Mouse (Mus musculus) heart, adult 2 months (tissue): ENCODE measurements around the gene Odf4.

Experiments used
- CTCF ChIP-seq: fragments of 200-600 bp; IDR thresholded peaks from 2 replicates; pipeline ENCODE4 v1.8.1; 2022; ENCODE audit warnings: antibody characterized with exemption, mild to moderate bottlenecking, moderate library complexity
- EP300 ChIP-seq: fragments of 200-500 bp; IDR thresholded peaks from 2 replicates; pipeline ENCODE4 v1.6.1; 2011; ENCODE audit warnings: low read depth, low read length, control low read depth; ENCODE audit not compliant: insufficient read depth
- POLR2A ChIP-seq: fragments of 200-500 bp; IDR thresholded peaks from 2 replicates; pipeline ENCODE4 v1.6.1; 2011; ENCODE audit warnings: mild to moderate bottlenecking, low read depth, low read length, control low read depth; ENCODE audit not compliant: insufficient read depth

- TF ChIP-seq CTCF (no peak), POLR2A (no peak), EP300 (no peak)
These were observed 44.8 kb downstream of the Odf4 start for GRCm38 (mm10) chr11:68882107-68882506.
